Mouse (Mus musculus): ENCODE measurements at regions not wholly inside any gene's neighbourhood (a gene's known extent, or its start where the extent isn't known, plus 50 kb on each side); places are given as distances from the start of the nearest gene placed in this dataset.
A peak's percentile ranks its signal among the peaks of the same experiment; 100 is the strongest.

DNA sequence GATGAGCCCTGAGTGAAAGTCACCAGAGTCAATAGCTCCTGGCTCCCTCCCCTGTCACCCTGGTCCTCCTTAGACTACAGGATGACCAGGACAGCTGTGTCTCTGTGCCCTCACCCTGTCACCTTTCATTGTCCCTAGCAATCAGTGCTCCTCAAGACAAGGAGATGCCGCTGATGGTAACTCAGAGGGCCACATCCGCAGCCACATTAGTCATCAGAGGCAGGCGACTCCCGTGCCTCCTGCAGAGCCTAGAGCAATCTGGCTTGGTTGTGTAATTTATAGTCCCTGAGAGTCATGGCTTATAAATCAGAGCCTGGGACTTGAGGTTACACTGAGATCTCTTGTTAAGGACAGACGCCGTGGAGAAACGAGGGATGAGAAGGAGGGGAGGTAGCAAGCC is 123.9 kb upstream of the Slc35f3 start:
- H3K27ac ChIP-seq (ENCODE audit: low read depth), result no peak overlapping the region
- H3K9ac ChIP-seq (replicated peaks; ENCODE audit: low read depth, low read length), result no peak overlapping the region
- DNase-seq (ENCODE audit: low spot score), result no peak
- no peak overlapping the region for H3K4me2 ChIP-seq (ENCODE audit: low read depth, low read length)
- no peaks in the 10 kb centered on the region for H3K27me3 ChIP-seq (ENCODE audit: control insufficient read depth, insufficient read depth, low read length)
- H3K4me1 ChIP-seq (ENCODE audit: control insufficient read depth, insufficient read depth), result no peaks in the 10 kb centered on the region
- ATAC-seq (ENCODE audit: insufficient read depth, low read depth), result no peak
- TF ChIP-seq EP300 (IDR thresholded peaks at IDR 0.05; ENCODE audit: low read depth) (no peak), CTCF (IDR thresholded peaks at IDR 0.05; ENCODE audit: low read depth) (no peak)
- H3K4me3 ChIP-seq (ENCODE audit: low read depth, low read length), result no peak overlapping the region
- H3K36me3 ChIP-seq (replicated peaks; ENCODE audit: control insufficient read depth, insufficient read depth, low read length), result no peaks in the 10 kb centered on the region
- 76% methylated on average over 7 of the region's 7 CpGs for WGBS
- no peaks in the 10 kb centered on the region for H3K9me3 ChIP-seq (replicated peaks; ENCODE audit: control insufficient read depth, low read length)

DNA sequence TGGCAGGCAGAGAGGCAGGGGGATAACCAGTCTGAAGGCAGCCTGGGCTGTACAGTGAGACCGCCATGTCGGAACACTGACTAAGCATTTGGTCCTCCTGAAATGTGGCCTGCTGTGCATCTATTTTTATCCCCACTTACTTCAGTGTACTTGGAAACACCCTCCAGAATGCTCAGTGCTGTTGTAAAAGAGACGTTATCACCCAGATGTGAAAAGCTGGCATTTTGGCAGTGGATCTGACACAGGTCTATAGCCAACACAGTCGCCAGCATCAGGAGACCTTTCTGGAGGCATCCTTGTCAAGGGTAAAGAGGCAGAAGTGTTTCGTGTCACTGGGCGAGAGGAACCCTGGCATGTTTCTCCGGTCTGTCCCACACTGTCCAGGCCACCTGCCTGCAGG is 122.1 kb upstream of the Slc35f3 start:
- peak; percentile 68 for ATAC-seq (ENCODE audit: insufficient read depth, low read depth)
- no peak overlapping the region for H3K4me2 ChIP-seq (ENCODE audit: low read depth, low read length)
- no peaks in the 10 kb centered on the region for H3K27me3 ChIP-seq (ENCODE audit: control insufficient read depth, insufficient read depth, low read length)
- no peak overlapping the region for H3K27ac ChIP-seq (ENCODE audit: low read depth)
- WGBS, result 48% methylated on average over 7 of the region's 7 CpGs
- peak; percentile 41 for DNase-seq (ENCODE audit: low spot score)
- H3K4me3 ChIP-seq (ENCODE audit: low read depth, low read length), result no peak overlapping the region
- TF ChIP-seq CTCF (IDR thresholded peaks at IDR 0.05; ENCODE audit: low read depth) (no peak), EP300 (IDR thresholded peaks at IDR 0.05; ENCODE audit: low read depth) (no peak)
- H3K4me1 ChIP-seq (ENCODE audit: control insufficient read depth, insufficient read depth), result no peaks in the 10 kb centered on the region
- H3K36me3 ChIP-seq (replicated peaks; ENCODE audit: control insufficient read depth, insufficient read depth, low read length), result no peaks in the 10 kb centered on the region
- H3K9ac ChIP-seq (replicated peaks; ENCODE audit: low read depth, low read length), result no peak overlapping the region
- no peaks in the 10 kb centered on the region for H3K9me3 ChIP-seq (replicated peaks; ENCODE audit: control insufficient read depth, low read length)

DNA sequence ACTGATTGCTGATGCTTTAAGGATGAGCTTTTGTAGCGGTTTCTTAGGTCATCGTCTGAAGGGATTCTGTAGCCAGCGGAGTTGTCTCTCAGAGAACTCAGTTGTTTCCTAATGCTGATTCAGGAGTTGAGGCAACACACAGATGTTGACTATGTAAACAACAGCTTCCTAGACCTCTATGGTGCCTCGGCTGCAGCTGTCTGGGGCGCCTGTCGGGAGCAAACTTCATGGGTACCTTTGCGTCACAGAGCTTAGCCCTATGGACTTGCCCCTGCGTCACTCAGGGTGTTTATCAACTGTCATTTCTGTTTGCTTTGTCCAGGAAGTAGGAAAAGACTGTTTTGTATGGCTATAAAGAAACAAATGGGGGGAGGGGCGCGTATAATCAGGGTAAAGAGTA is 120.5 kb upstream of the Slc35f3 start:
- no peak for ATAC-seq (ENCODE audit: insufficient read depth, low read depth)
- Histone ChIP-seq H3K27me3 (ENCODE audit: control insufficient read depth, insufficient read depth, low read length) (no peaks in the 10 kb centered on the region), H3K27ac (ENCODE audit: low read depth) (no peak overlapping the region), H3K9me3 (replicated peaks; ENCODE audit: control insufficient read depth, low read length) (no peaks in the 10 kb centered on the region), H3K9ac (replicated peaks; ENCODE audit: low read depth, low read length) (no peak overlapping the region), H3K4me2 (ENCODE audit: low read depth, low read length) (no peak overlapping the region), H3K4me1 (ENCODE audit: control insufficient read depth, insufficient read depth) (no peaks in the 10 kb centered on the region), H3K36me3 (replicated peaks; ENCODE audit: control insufficient read depth, insufficient read depth, low read length) (no peaks in the 10 kb centered on the region), H3K4me3 (ENCODE audit: low read depth, low read length) (no peak overlapping the region)
- DNase-seq (ENCODE audit: low spot score), result no peak
- TF ChIP-seq EP300 (IDR thresholded peaks at IDR 0.05; ENCODE audit: low read depth), result no peak
- WGBS, result 73% methylated on average over 10 of the region's 10 CpGs

DNA sequence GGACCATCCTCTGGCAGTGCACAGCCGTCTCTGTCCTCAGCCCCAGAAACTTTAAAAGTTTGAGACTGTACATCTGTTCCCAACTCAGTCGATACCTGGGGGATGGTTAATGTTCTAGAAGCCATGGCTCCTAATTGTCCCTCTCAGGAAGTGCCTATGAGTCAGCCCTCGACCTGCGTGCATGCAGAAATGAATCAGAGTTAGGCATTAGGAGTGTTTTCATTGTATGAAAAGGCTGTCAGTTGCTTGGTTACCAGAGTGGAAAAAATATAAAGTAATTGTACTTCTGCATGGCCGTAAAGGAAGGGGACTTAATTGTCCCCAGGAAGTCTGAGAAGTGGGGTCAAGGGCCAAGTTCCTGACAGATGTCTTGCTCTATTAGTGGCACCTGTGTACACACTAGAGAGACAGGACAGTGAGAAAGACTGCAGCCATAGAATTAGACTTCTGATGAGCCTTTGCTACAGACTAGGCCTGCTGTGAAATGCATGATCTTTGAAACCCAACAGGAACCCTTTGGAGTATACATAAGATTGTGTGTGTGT is 109.5 kb upstream of the Slc35f3 start:
- Histone ChIP-seq H3K4me3 (ENCODE audit: low read depth, low read length) (no peak overlapping the region), H3K27ac (ENCODE audit: low read depth) (no peak overlapping the region), H3K9me3 (replicated peaks; ENCODE audit: control insufficient read depth, low read length) (0 out of 2 replicates have a peak, but pooled peaks cover 7% of the 10 kb centered on the region), H3K36me3 (replicated peaks; ENCODE audit: control insufficient read depth, insufficient read depth, low read length) (no peaks in the 10 kb centered on the region), H3K4me2 (ENCODE audit: low read depth, low read length) (no peak overlapping the region), H3K4me1 (ENCODE audit: control insufficient read depth, insufficient read depth) (no peaks in the 10 kb centered on the region), H3K27me3 (ENCODE audit: control insufficient read depth, insufficient read depth, low read length) (no peaks in the 10 kb centered on the region), H3K9ac (replicated peaks; ENCODE audit: low read depth, low read length) (no peak overlapping the region)
- WGBS, result 57% methylated on average over 5 of the region's 5 CpGs
- ATAC-seq (ENCODE audit: insufficient read depth, low read depth), result peak; percentile 20; the same call in 1 of the 2 replicates
- DNase-seq (ENCODE audit: low spot score), result no peak
- TF ChIP-seq EP300 (IDR thresholded peaks at IDR 0.05; ENCODE audit: low read depth) (no peak), CTCF (IDR thresholded peaks at IDR 0.05; ENCODE audit: low read depth) (no peak)

DNA sequence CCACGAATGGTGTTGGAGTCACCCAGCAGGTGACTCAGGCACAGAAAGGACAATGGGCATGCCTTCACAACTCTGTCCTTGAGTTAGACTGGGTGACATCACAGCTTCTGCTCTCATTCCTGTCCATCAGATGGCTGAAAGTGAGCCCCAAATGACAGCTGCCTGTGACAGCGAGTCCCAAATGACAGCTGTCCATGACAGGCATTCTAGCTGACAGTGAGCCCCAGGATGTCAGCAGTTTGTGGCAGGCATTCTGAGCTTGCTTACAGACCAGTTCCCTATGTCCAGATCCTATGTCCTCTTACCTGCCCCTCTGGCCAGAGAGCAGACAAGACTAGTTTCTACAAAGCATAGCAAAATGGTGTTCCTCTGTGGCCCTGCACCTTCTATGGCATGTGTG is 102.7 kb upstream of the Slc35f3 start:
- no peak for DNase-seq (ENCODE audit: low spot score)
- H3K9me3 ChIP-seq (replicated peaks; ENCODE audit: control insufficient read depth, low read length), result 0 out of 2 replicates have a peak, but pooled peaks cover 4% of the 10 kb centered on the region
- no peak overlapping the region for H3K9ac ChIP-seq (replicated peaks; ENCODE audit: low read depth, low read length)
- no peak overlapping the region for H3K27ac ChIP-seq (ENCODE audit: low read depth)
- H3K36me3 ChIP-seq (replicated peaks; ENCODE audit: control insufficient read depth, insufficient read depth, low read length), result no peaks in the 10 kb centered on the region
- WGBS, result 71% methylated on average over 2 of the region's 2 CpGs
- H3K27me3 ChIP-seq (ENCODE audit: control insufficient read depth, insufficient read depth, low read length), result no peaks in the 10 kb centered on the region
- no peak for TF ChIP-seq EP300 (IDR thresholded peaks at IDR 0.05; ENCODE audit: low read depth)
- TF ChIP-seq CTCF (IDR thresholded peaks at IDR 0.05; ENCODE audit: low read depth), result no peak
- no peak for ATAC-seq (ENCODE audit: insufficient read depth, low read depth)
- no peaks in the 10 kb centered on the region for H3K4me1 ChIP-seq (ENCODE audit: control insufficient read depth, insufficient read depth)
- H3K4me2 ChIP-seq (ENCODE audit: low read depth, low read length), result no peak overlapping the region
- H3K4me3 ChIP-seq (ENCODE audit: low read depth, low read length), result no peak overlapping the region

DNA sequence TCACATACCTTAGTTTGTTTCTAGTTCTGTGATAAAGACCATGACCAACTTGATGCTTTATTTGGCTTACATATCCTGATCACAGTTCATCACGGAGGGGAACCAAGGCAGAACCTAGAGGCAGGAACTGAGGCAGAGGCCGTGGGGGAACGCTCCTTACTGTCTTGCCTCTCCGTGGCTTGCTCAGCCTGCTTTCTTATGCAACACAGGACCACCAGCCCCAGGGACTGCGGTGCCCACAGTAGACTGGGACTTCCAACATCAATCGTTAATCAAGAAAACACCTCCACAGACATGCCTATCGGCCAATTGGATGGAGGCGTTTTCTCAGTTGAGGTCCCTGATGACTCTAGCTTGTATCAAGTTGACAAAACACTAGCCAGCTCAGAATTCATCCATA is 87.8 kb upstream of the Slc35f3 start:
- H3K36me3 ChIP-seq (replicated peaks; ENCODE audit: control insufficient read depth, insufficient read depth, low read length), result no peaks in the 10 kb centered on the region
- no peak overlapping the region for H3K9ac ChIP-seq (replicated peaks; ENCODE audit: low read depth, low read length)
- no peak overlapping the region for H3K4me3 ChIP-seq (ENCODE audit: low read depth, low read length)
- no peak for ATAC-seq (ENCODE audit: insufficient read depth, low read depth)
- H3K27me3 ChIP-seq (ENCODE audit: control insufficient read depth, insufficient read depth, low read length), result no peaks in the 10 kb centered on the region
- TF ChIP-seq CTCF (IDR thresholded peaks at IDR 0.05; ENCODE audit: low read depth) (no peak), EP300 (IDR thresholded peaks at IDR 0.05; ENCODE audit: low read depth) (no peak)
- H3K4me1 ChIP-seq (ENCODE audit: control insufficient read depth, insufficient read depth), result no peaks in the 10 kb centered on the region
- no peak overlapping the region for H3K27ac ChIP-seq (ENCODE audit: low read depth)
- H3K4me2 ChIP-seq (ENCODE audit: low read depth, low read length), result no peak overlapping the region
- no peak for DNase-seq (ENCODE audit: low spot score)
- no peaks in the 10 kb centered on the region for H3K9me3 ChIP-seq (replicated peaks; ENCODE audit: control insufficient read depth, low read length)
- 82% methylated on average over 8 of the region's 8 CpGs for WGBS
